Mouse (Mus musculus): Measurements from ENCODE around the gene C87414. TPM values are rescaled to one million over a fixed set of nuclear protein-coding genes. Genes with fewer than 3 reads are reported as not detected.
"Not testable (repeated sequence)": the region's sequence is repeated elsewhere in the genome, so short reads cannot be mapped to it uniquely, and the experiment has no call there.

Gene C87414
- not detected in 2 replicates for polyA plus RNA-seq (2014; fragmentation: Nextera tagmentation; extraction: Ambion mirVana)

- H3K27ac ChIP-seq (ENCODE audit: low read depth, low read length); H3K4me2 ChIP-seq (replicated peaks; ENCODE audit: low read depth, low read length); H3K27me3 ChIP-seq (ENCODE audit: control insufficient read depth, insufficient read depth, low read length); H3K4me1 ChIP-seq (ENCODE audit: control insufficient read depth, insufficient read depth, low read length); H3K4me3 ChIP-seq (ENCODE audit: low read length); H3K9ac ChIP-seq (ENCODE audit: low read depth, low read length); H3K36me3 ChIP-seq (ENCODE audit: control insufficient read depth, insufficient read depth, low read length); ATAC-seq (ENCODE audit: low FRiP score, low TSS enrichment); H3K9me3 ChIP-seq (ENCODE audit: control insufficient read depth, low read length): not testable (repeated sequence)
- no CpG with 5 or more reads among the region's 3 CpGs for WGBS
Observed at GRCm38 (mm10) chr5:93671451-93671850, at the start of gene C87414. TSS of gene C87414 (minus strand) at chr5:93671551.

DNA sequence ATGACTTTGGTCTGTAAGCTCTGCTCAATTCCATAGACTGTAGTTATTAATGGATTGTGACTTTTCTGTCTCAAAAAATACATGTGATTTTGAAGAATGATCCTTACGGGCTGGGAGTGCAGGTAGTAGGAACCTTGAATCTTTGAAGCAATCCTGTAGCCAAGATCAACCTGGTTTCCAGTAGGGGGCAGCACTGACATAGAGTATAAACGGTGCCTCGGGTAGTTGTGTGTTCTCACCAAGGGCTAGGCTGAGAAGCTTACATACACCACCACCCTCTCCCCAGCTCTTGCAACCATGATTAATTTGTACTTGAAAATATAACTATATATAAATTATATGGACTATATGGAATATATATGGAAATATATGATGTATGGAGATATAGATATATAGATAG, 13.3 kb upstream of the C87414 start:
- H3K36me3 ChIP-seq (ENCODE audit: control insufficient read depth, insufficient read depth, low read length); H3K9ac ChIP-seq (ENCODE audit: low read depth, low read length); H3K4me2 ChIP-seq (replicated peaks; ENCODE audit: low read depth, low read length); H3K4me1 ChIP-seq (ENCODE audit: control insufficient read depth, insufficient read depth, low read length); H3K27me3 ChIP-seq (ENCODE audit: control insufficient read depth, insufficient read depth, low read length); H3K4me3 ChIP-seq (ENCODE audit: low read length); H3K27ac ChIP-seq (ENCODE audit: low read depth, low read length); ATAC-seq (ENCODE audit: low FRiP score, low TSS enrichment); H3K9me3 ChIP-seq (ENCODE audit: control insufficient read depth, low read length): not testable (repeated sequence)
- WGBS = 67% methylated on average over 3 of the region's 3 CpGs

Other genes with a start within 250 kb of the C87414 start
- gene Gm16427, start 131.4 kb downstream of the C87414 start, polyA plus RNA-seq (2014; fragmentation: Nextera tagmentation; extraction: Ambion mirVana) = not detected in 2 replicates
- not detected in 2 replicates for gene Gm7792, start 172.2 kb upstream of the C87414 start, polyA plus RNA-seq (2014; fragmentation: Nextera tagmentation; extraction: Ambion mirVana)

Data from kidney, embryonic 14.5 days (tissue).